Mouse (Mus musculus): ENCODE data around the gene Nmt2.

Nmt2 gene

GRCm38 (mm10) chr2:3283602-3284472, at the start of gene Nmt2:
TSS of gene Nmt2 (plus strand) at chr2:3284212.
- DNase-seq, result peak; percentile 100

GRCm38 (mm10) chr2:3239255-3239654, 44.8 kb upstream of the Nmt2 start:
- no peak for DNase-seq

- DNase-seq, result no peak
Measured at GRCm38 (mm10) chr2:3244251-3244650, 39.8 kb upstream of the Nmt2 start.

GRCm38 (mm10) chr2:3251309-3251708, 32.7 kb upstream of the Nmt2 start:
- no peak for DNase-seq

GRCm38 (mm10) chr2:3266466-3266865, 17.5 kb upstream of the Nmt2 start:
- DNase-seq, result no peak

- no peak for DNase-seq
Measured at GRCm38 (mm10) chr2:3267879-3268278, 16.1 kb upstream of the Nmt2 start.

GRCm38 (mm10) chr2:3273349-3273748, 10.7 kb upstream of the Nmt2 start:
- no peak for DNase-seq

- DNase-seq, result no peak
Measured at GRCm38 (mm10) chr2:3276106-3276505, 7.9 kb upstream of the Nmt2 start.

GRCm38 (mm10) chr2:3277502-3277901, 6.5 kb upstream of the Nmt2 start:
- no peak for DNase-seq

- DNase-seq, result no peak
Measured at GRCm38 (mm10) chr2:3281311-3281710, 2.7 kb upstream of the Nmt2 start.

- DNase-seq, result peak; percentile 10
Measured at GRCm38 (mm10) chr2:3282866-3283601, 978 bp upstream of the Nmt2 start.

GRCm38 (mm10) chr2:3284473-3285180, 615 bp downstream of the Nmt2 start:
- DNase-seq, result peak; percentile 51

GRCm38 (mm10) chr2:3285181-3285530, 1.1 kb downstream of the Nmt2 start:
- DNase-seq, result no peak

- DNase-seq, result no peak
Measured at GRCm38 (mm10) chr2:3285709-3286108, 1.7 kb downstream of the Nmt2 start.

GRCm38 (mm10) chr2:3286243-3286642, 2.2 kb downstream of the Nmt2 start:
- DNase-seq, result no peak

GRCm38 (mm10) chr2:3289581-3289980, 5.6 kb downstream of the Nmt2 start:
- DNase-seq, result no peak

GRCm38 (mm10) chr2:3292170-3292569, 8.2 kb downstream of the Nmt2 start:
- DNase-seq, result no peak

- DNase-seq, result no peak
Measured at GRCm38 (mm10) chr2:3295826-3296225, 11.8 kb downstream of the Nmt2 start.

GRCm38 (mm10) chr2:3305426-3306025, 21.5 kb downstream of the Nmt2 start:
- peak; percentile 55 for DNase-seq

GRCm38 (mm10) chr2:3323132-3323531, 39.1 kb downstream of the Nmt2 start:
- no peak for DNase-seq

- DNase-seq, result no peak
Measured at GRCm38 (mm10) chr2:3324381-3325130, 40.5 kb downstream of the Nmt2 start.

GRCm38 (mm10) chr2:3326547-3326946, 42.5 kb downstream of the Nmt2 start:
- no peak for DNase-seq
